Mouse (Mus musculus) yolk sac, embryonic 10.5 days (tissue): ENCODE results near the gene Otx2.
"Not testable (repeated sequence)": the region's sequence is repeated elsewhere in the genome, so short reads cannot be mapped to it uniquely, and the experiment has no call there.

ENCODE experiments used
- DNase-seq: peaks from one replicate; pipeline ENCODE4 v3.0.0-alpha.2; 2017; ENCODE audit warnings: low spot score

Otx2 gene

GRCm38 (mm10) chr14:48653676-48654510 is 19.7 kb downstream of the Otx2 start:
- no peak for DNase-seq

- DNase-seq, result no peak
Measured at GRCm38 (mm10) chr14:48653081-48653480, 20.5 kb downstream of the Otx2 start.

GRCm38 (mm10) chr14:48652256-48652655 is 21.4 kb downstream of the Otx2 start:
- DNase-seq, result no peak

- no peak for DNase-seq
Measured at GRCm38 (mm10) chr14:48651471-48652211, 22.0 kb downstream of the Otx2 start.

- no peak for DNase-seq
Measured at GRCm38 (mm10) chr14:48641462-48642395, 31.9 kb downstream of the Otx2 start.

GRCm38 (mm10) chr14:48633141-48633540 is 40.5 kb downstream of the Otx2 start:
- DNase-seq, result no peak

- DNase-seq, result no peak
Measured at GRCm38 (mm10) chr14:48632335-48632734, 41.3 kb downstream of the Otx2 start.

GRCm38 (mm10) chr14:48631486-48631885 is 42.1 kb downstream of the Otx2 start:
- DNase-seq, result no peak

GRCm38 (mm10) chr14:48629404-48629803 is 44.2 kb downstream of the Otx2 start:
- DNase-seq, result no peak

- DNase-seq, result no peak
Measured at GRCm38 (mm10) chr14:48626271-48626670, 47.3 kb downstream of the Otx2 start.

- no peak for DNase-seq
Measured at GRCm38 (mm10) chr14:48625331-48625694, 48.3 kb downstream of the Otx2 start.

GRCm38 (mm10) chr14:48624596-48625330 is 48.9 kb downstream of the Otx2 start:
- DNase-seq, result no peak

GRCm38 (mm10) chr14:48622726-48623125 is 50.9 kb downstream of the Otx2 start:
- not testable (repeated sequence) for DNase-seq

GRCm38 (mm10) chr14:48616361-48616760 is 57.3 kb downstream of the Otx2 start:
- DNase-seq, result no peak

- DNase-seq, result no peak
Measured at GRCm38 (mm10) chr14:48608641-48609310, 64.8 kb downstream of the Otx2 start.
